Mouse (Mus musculus) limb, embryonic 12.5 days (tissue): ENCODE measurements around the gene Col6a2. TPM values are rescaled to one million over a fixed set of nuclear protein-coding genes. Genes with fewer than 3 reads are reported as not detected.

Source experiments
- ATAC-seq: fragments of 200-750 bp; cut with Nextera tagmentation; 2 replicates; pipeline ENCODE4 v1.8.0; 2017; ENCODE audit warnings: low read depth, moderate TSS enrichment; ENCODE audit not compliant: insufficient number of reproducible peaks, insufficient read depth, low FRiP score, low TSS enrichment
- H3K27ac ChIP-seq: fragments of 300-500 bp; sonication (generic); 2 replicates; pipeline ENCODE4 v1.5.1; 2016; ENCODE audit warnings: mild to moderate bottlenecking, moderate library complexity
- H3K27me3 ChIP-seq: fragments of 300-500 bp; sonication (generic); 2 replicates; pipeline ENCODE4 v1.6.1; 2016; ENCODE audit warnings: mild to moderate bottlenecking, moderate library complexity
- H3K36me3 ChIP-seq: fragments of 300-500 bp; sonication (generic); 2 replicates; pipeline ENCODE4 v1.6.1; 2016; ENCODE audit warnings: mild to moderate bottlenecking, moderate library complexity
- H3K4me1 ChIP-seq: fragments of 300-500 bp; sonication (generic); replicated peaks from 2 replicates; pipeline ENCODE4 v1.6.1; 2016
- H3K4me2 ChIP-seq: fragments of 300-500 bp; sonication (generic); 2 replicates; pipeline ENCODE4 v1.6.1; 2016; ENCODE audit warnings: mild to moderate bottlenecking, moderate library complexity
- H3K4me3 ChIP-seq: fragments of 300-500 bp; sonication (generic); replicated peaks from 2 replicates; pipeline ENCODE4 v1.5.1; 2016; ENCODE audit warnings: mild to moderate bottlenecking
- H3K9ac ChIP-seq: fragments of 300-500 bp; sonication (generic); replicated peaks from 2 replicates; pipeline ENCODE4 v1.6.1; 2016; ENCODE audit warnings: mild to moderate bottlenecking, moderate library complexity
- H3K9me3 ChIP-seq: fragments of 300-500 bp; sonication (generic); 2 replicates; pipeline ENCODE4 v1.6.1; 2016; ENCODE audit warnings: mild to moderate bottlenecking, moderate library complexity
- WGBS: fragments of 180-500 bp; shearing (Covaris S2); methylation state at CpG from one replicate; pipeline ENCODE4 v1.1.7; 2016; 5-methylcytosine and 5-hydroxymethylcytosine counted together
- polyA plus RNA-seq: library from polyadenylated mRNA; unstranded; fragments of >200 nt; fragmentation: Nextera tagmentation; extraction: Ambion mirVana; gene quantifications from 2 replicates; pipeline ENCODE4 v1.2.1, GENCODE M21; 2016

Col6a2 gene
- polyA plus RNA-seq, 1 experiment from 2014 or later, result 47.6 TPM

DNA sequence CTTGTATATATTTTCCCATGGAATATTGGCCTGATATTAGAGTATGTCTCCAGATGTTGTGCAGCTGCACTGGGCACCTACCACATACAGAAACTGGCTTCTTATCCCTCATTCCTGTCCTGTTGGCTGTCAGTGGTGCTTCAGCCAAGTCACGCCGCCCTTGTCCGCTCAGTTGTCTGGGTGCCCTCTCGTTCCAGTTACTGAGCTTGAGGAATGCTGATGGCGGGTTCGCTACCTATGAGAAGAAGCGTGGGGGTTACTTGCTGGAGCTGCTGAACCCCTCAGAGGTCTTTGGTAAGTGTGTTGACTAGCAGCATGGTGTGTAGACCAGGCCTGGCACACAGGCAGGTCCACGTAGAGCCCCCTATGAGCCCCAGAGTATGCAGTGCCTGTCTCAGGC lies 76.9 kb downstream of the Col6a2 start:
- ATAC-seq, result no peak
- Histone ChIP-seq H3K9ac (no peak overlapping the region), H3K27me3 (no peaks in the 10 kb centered on the region), H3K4me2 (no peak overlapping the region), H3K9me3 (no peaks in the 10 kb centered on the region), H3K4me1 (no peaks in the 10 kb centered on the region), H3K36me3 (peaks cover 100% of the 10 kb centered on the region), H3K4me3 (no peak overlapping the region), H3K27ac (no peak overlapping the region)
- 95% methylated on average over 8 of the region's 8 CpGs for WGBS

Other genes with a start within 250 kb of the Col6a2 start
- not detected in 2 replicates for gene AC141477.1, start 183.2 kb downstream of the Col6a2 start, polyA plus RNA-seq
- 20.7 and 22.5 TPM in 2 replicates for gene Pcnt, start 180.8 kb downstream of the Col6a2 start, polyA plus RNA-seq
- gene 2610028H24Rik, start 174.5 kb downstream of the Col6a2 start, polyA plus RNA-seq, result not detected in 2 replicates
- gene Mcm3ap, start 154.7 kb downstream of the Col6a2 start, polyA plus RNA-seq, result 74.7 and 86.0 TPM in 2 replicates
- 9.5 and 9.7 TPM in 2 replicates for gene Ybey, start 154.5 kb downstream of the Col6a2 start, polyA plus RNA-seq
- 32.5 and 38.7 TPM in 2 replicates for gene Lss, start 92.0 kb downstream of the Col6a2 start, polyA plus RNA-seq
- gene Spatc1l, start 61.4 kb downstream of the Col6a2 start, polyA plus RNA-seq, result not detected in 2 replicates
- gene Ftcd, start 48.0 kb downstream of the Col6a2 start, polyA plus RNA-seq, result 0.14 TPM in 1 of 2 replicates, not detected in the other
- gene Col6a1, start 102.5 kb upstream of the Col6a2 start, polyA plus RNA-seq, result 40.1 and 49.2 TPM in 2 replicates